ENCODE assay signal across 15 mouse cellular contexts in the genomic region with DNA sequence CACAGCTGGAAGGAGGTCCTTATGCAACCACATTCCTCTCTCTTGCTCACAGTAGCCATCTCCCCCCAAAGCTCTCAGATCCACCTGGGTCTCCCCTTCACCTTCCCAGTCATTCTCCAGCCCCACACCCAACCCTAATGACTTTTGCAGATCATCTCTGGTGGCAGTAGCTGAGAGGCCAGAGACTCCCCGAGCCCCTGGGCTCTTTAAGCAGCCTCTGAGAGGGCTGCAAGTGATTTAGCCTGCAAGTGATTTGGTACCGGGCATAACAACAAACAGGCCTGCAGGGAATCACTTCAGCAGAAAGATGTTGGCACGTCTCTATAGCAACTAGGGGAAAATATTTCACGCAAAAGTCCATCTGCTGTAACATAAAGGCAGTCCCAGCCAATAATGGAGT.
DNase-seq lines count a peak whose midpoint lies in the region; ATAC-seq and TF ChIP-seq lines count a peak whose summit lies in the region.
"Had no signal": no experiment of that assay in that cellular context is flagged by ENCODE, and none has a peak within 500 bp of the region (broad histone marks: within the 10 kb centered on the region; RNA-seq: fewer than 3 reads in every experiment).

No protein-coding gene starts in this region.

- intact Hi-C loops in gastrocnemius, postnatal 36 days (cut with DNase I), result no loop called here

- no peak overlapping the region for H3K9ac ChIP-seq in forebrain, embryonic 14.5 days (ENCODE audit: low read length)
- no peak overlapping the region for H3K9ac ChIP-seq in forebrain, embryonic 11.5 days (ENCODE audit: low read length)
- H3K9ac ChIP-seq in lung, embryonic 15.5 days, result no peak overlapping the region
- H3K9ac ChIP-seq in embryonic facial prominence, embryonic 14.5 days (ENCODE audit: low read depth, low read length), result no peak overlapping the region
- H3K9ac ChIP-seq in midbrain, postnatal 0 days (replicated peaks; ENCODE audit: low read length, poor library complexity, severe bottlenecking), result no peak overlapping the region
- H3K9ac ChIP-seq: embryonic facial prominence, embryonic 15.5 days; heart, embryonic 13.5 days had no signal

- no peak overlapping the region for H3K27ac ChIP-seq in forebrain, embryonic 14.5 days (ENCODE audit: low read depth, low read length)
- no peak overlapping the region for H3K27ac ChIP-seq in forebrain, embryonic 11.5 days (ENCODE audit: low read depth, low read length)
- H3K27ac ChIP-seq in lung, embryonic 15.5 days, result peak overlapping the region; percentile 48; the same call in 1 of the 2 replicates
- H3K27ac ChIP-seq in embryonic facial prominence, embryonic 14.5 days (replicated peaks; ENCODE audit: low read depth, low read length), result no peak overlapping the region
- peak overlapping the region; percentile 52 for H3K27ac ChIP-seq in midbrain, postnatal 0 days (ENCODE audit: low read depth, low read length)
- H3K27ac ChIP-seq: embryonic facial prominence, embryonic 15.5 days; heart, embryonic 13.5 days; stomach, postnatal 0 days had no signal

- 40% methylated on average over 4 of the region's 4 CpGs for WGBS in forebrain, embryonic 14.5 days
- 48% methylated on average over 4 of the region's 4 CpGs for WGBS in forebrain, embryonic 11.5 days
- WGBS in lung, embryonic 15.5 days, result 40% methylated on average over 4 of the region's 4 CpGs
- 19% methylated on average over 4 of the region's 4 CpGs for WGBS in embryonic facial prominence, embryonic 14.5 days
- WGBS in midbrain, postnatal 0 days, result 16% methylated on average over 4 of the region's 4 CpGs

- no peak overlapping the region for H3K4me3 ChIP-seq in forebrain, embryonic 14.5 days (ENCODE audit: low read depth, low read length)
- no peak overlapping the region for H3K4me3 ChIP-seq in forebrain, embryonic 11.5 days (ENCODE audit: low read depth, low read length)
- no peak overlapping the region for H3K4me3 ChIP-seq in lung, embryonic 15.5 days
- no peak overlapping the region for H3K4me3 ChIP-seq in embryonic facial prominence, embryonic 14.5 days (ENCODE audit: low read depth, low read length)
- H3K4me3 ChIP-seq in midbrain, postnatal 0 days (ENCODE audit: low read depth, low read length), result no peak overlapping the region
- H3K4me3 ChIP-seq: embryonic facial prominence, embryonic 15.5 days; heart, embryonic 13.5 days had no signal

- no peaks in the 10 kb centered on the region for H3K9me3 ChIP-seq in forebrain, embryonic 14.5 days (replicated peaks; ENCODE audit: control insufficient read depth, low read length)
- H3K9me3 ChIP-seq in forebrain, embryonic 11.5 days (ENCODE audit: control insufficient read depth, low read length), result no peaks in the 10 kb centered on the region
- H3K9me3 ChIP-seq in lung, embryonic 15.5 days, result no peaks in the 10 kb centered on the region
- H3K9me3 ChIP-seq in embryonic facial prominence, embryonic 14.5 days (ENCODE audit: control insufficient read depth, low read length), result no peaks in the 10 kb centered on the region
- no peaks in the 10 kb centered on the region for H3K9me3 ChIP-seq in midbrain, postnatal 0 days (ENCODE audit: low read length)
- H3K9me3 ChIP-seq: embryonic facial prominence, embryonic 15.5 days; heart, embryonic 13.5 days had no signal

- TF ChIP-seq CTCF in midbrain, postnatal 0 days (IDR thresholded peaks at IDR 0.05), result no peak

- 0 out of 2 replicates have a peak, but pooled peaks cover 3% of the 10 kb centered on the region for H3K4me1 ChIP-seq in forebrain, embryonic 14.5 days (ENCODE audit: control insufficient read depth, insufficient read depth, low read length)
- no peaks in the 10 kb centered on the region for H3K4me1 ChIP-seq in forebrain, embryonic 11.5 days (replicated peaks; ENCODE audit: control insufficient read depth, insufficient read depth, low read length)
- peaks cover 6% of the 10 kb centered on the region for H3K4me1 ChIP-seq in lung, embryonic 15.5 days
- H3K4me1 ChIP-seq in embryonic facial prominence, embryonic 14.5 days (ENCODE audit: control insufficient read depth, insufficient read depth, low read length), result peaks cover 3% of the 10 kb centered on the region; the same call in 1 of the 2 replicates
- no peaks in the 10 kb centered on the region for H3K4me1 ChIP-seq in midbrain, postnatal 0 days (ENCODE audit: insufficient read depth, low read length)

- ATAC-seq in forebrain, embryonic 14.5 days, result no peak; the same call in 1 of the 2 replicates
- no peak for ATAC-seq in forebrain, embryonic 11.5 days (replicated peaks; ENCODE audit: low FRiP score)
- ATAC-seq in lung, embryonic 15.5 days (ENCODE audit: borderline replicate concordance, extremely low read depth, low FRiP score, low TSS enrichment), result no peak; the same call in 1 of the 2 replicates
- 0 out of 2 replicates have a peak, but pooled peaks have one; percentile 30 for ATAC-seq in embryonic facial prominence, embryonic 14.5 days (ENCODE audit: low read depth)
- no peak for ATAC-seq in midbrain, postnatal 0 days (ENCODE audit: low FRiP score)
- ATAC-seq: inflammation-experienced regulatory T-cells, adult 6 months had no signal

- H3K4me2 ChIP-seq in forebrain, embryonic 14.5 days (ENCODE audit: low read length), result no peak overlapping the region
- no peak overlapping the region for H3K4me2 ChIP-seq in forebrain, embryonic 11.5 days (ENCODE audit: low read depth, low read length, severe bottlenecking)
- H3K4me2 ChIP-seq in lung, embryonic 15.5 days, result no peak overlapping the region
- H3K4me2 ChIP-seq in embryonic facial prominence, embryonic 14.5 days (ENCODE audit: low read depth, low read length), result no peak overlapping the region
- no peak overlapping the region for H3K4me2 ChIP-seq in midbrain, postnatal 0 days (ENCODE audit: low read depth, low read length, poor library complexity, severe bottlenecking)
- H3K4me2 ChIP-seq: embryonic facial prominence, embryonic 15.5 days; heart, embryonic 13.5 days had no signal

- DNase-seq in forebrain, embryonic 14.5 days (ENCODE audit: low spot score), result peak; percentile 59
- DNase-seq in forebrain, embryonic 11.5 days (ENCODE audit: low spot score), result no peak
- DNase-seq in lung, postnatal 36 days, result no peak
- peak; percentile 53 for DNase-seq in embryonic facial prominence, embryonic 14.5 days (ENCODE audit: low spot score)
- DNase-seq in midbrain, postnatal 0 days (ENCODE audit: low spot score), result peak; percentile 55
- no peak for DNase-seq in right cerebral cortex, postnatal 36 days (ENCODE audit: low spot score in 2 of 2)
- DNase-seq in gastrocnemius, postnatal 36 days, result no peak
- DNase-seq: adrenal gland, postnatal 25 days; cerebellum, adult 11-12 months; kidney, postnatal 25 days had no signal

- no peaks in the 10 kb centered on the region for H3K27me3 ChIP-seq in forebrain, embryonic 14.5 days (replicated peaks; ENCODE audit: control insufficient read depth, insufficient read depth, low read length)
- H3K27me3 ChIP-seq in forebrain, embryonic 11.5 days (ENCODE audit: control insufficient read depth, insufficient read depth, low read length), result no peaks in the 10 kb centered on the region
- no peaks in the 10 kb centered on the region for H3K27me3 ChIP-seq in lung, embryonic 15.5 days
- no peaks in the 10 kb centered on the region for H3K27me3 ChIP-seq in embryonic facial prominence, embryonic 14.5 days (replicated peaks; ENCODE audit: control insufficient read depth, insufficient read depth, low read length)
- H3K27me3 ChIP-seq in midbrain, postnatal 0 days (ENCODE audit: insufficient read depth, low read length), result no peaks in the 10 kb centered on the region
- H3K27me3 ChIP-seq: heart, embryonic 13.5 days had no signal

- no peaks in the 10 kb centered on the region for H3K36me3 ChIP-seq in forebrain, embryonic 14.5 days (ENCODE audit: control insufficient read depth, insufficient read depth, low read length)
- no peaks in the 10 kb centered on the region for H3K36me3 ChIP-seq in forebrain, embryonic 11.5 days (ENCODE audit: control insufficient read depth, insufficient read depth, low read length)
- no peaks in the 10 kb centered on the region for H3K36me3 ChIP-seq in lung, embryonic 15.5 days
- no peaks in the 10 kb centered on the region for H3K36me3 ChIP-seq in embryonic facial prominence, embryonic 14.5 days (ENCODE audit: control insufficient read depth, insufficient read depth, low read length)
- no peaks in the 10 kb centered on the region for H3K36me3 ChIP-seq in midbrain, postnatal 0 days (ENCODE audit: insufficient read depth, low read length)
- H3K36me3 ChIP-seq: embryonic facial prominence, embryonic 15.5 days; heart, embryonic 13.5 days had no signal

Comparison
In these comparisons a context has a peak if more than half of its experiments do, and no peak if none do; other contexts are left out.
1. DNase-seq: peak in forebrain, embryonic 14.5 days (single experiment), embryonic facial prominence, embryonic 14.5 days (single experiment) and midbrain, postnatal 0 days (single experiment); none in forebrain, embryonic 11.5 days (single experiment), lung, postnatal 36 days (single experiment), right cerebral cortex, postnatal 36 days (0 of 2) and gastrocnemius, postnatal 36 days (0 of 2).
2. H3K27ac ChIP-seq: peak in lung, embryonic 15.5 days (single experiment) and midbrain, postnatal 0 days (single experiment); none in forebrain, embryonic 14.5 days (single experiment), forebrain, embryonic 11.5 days (single experiment) and embryonic facial prominence, embryonic 14.5 days (single experiment).